Mouse (Mus musculus) A20 (cell line): Measurements from ENCODE around the gene Scamp5.

ENCODE experiments used
- DNase-seq: peaks from one replicate; pipeline ENCODE4 v3.0.0-alpha.2; 2011; ENCODE audit warnings: low read depth, low spot score

Gene Scamp5

DNA sequence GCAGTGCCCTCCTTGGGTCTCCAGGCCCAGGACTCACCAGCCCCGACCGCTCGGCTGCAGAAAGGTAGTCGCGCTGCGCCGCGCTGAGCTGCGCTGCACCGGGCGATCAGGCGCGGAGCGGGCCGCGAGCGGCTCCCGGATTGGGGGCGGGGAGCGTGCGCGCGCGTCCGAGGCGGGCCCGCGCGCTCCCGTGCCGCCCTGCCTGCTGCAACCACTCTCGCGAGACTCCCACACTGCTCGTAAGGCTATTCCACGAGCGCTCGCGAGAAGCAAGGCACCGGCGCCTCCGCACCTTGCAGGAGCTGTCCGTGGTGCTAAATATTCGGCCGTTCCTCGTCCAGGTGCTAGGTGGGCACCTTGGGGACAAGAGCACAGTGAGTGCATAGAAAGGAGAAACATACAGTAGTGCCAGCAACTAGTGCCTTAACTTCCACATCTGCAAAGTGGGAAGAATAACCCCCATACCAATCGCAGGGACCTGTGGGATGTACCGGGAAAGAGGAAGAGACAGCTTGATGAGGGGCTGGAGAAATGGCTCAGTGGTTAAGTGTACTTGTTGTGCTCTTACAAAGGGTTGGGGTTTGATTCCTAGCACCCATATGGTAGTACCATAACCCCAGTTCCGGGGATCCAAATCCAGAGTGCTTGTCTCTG lies at the start of gene Scamp5:
TSS of gene Scamp5 (minus strand) at position 165 of the 654 bp plus-strand sequence.
- peak; percentile 91 for DNase-seq

DNA sequence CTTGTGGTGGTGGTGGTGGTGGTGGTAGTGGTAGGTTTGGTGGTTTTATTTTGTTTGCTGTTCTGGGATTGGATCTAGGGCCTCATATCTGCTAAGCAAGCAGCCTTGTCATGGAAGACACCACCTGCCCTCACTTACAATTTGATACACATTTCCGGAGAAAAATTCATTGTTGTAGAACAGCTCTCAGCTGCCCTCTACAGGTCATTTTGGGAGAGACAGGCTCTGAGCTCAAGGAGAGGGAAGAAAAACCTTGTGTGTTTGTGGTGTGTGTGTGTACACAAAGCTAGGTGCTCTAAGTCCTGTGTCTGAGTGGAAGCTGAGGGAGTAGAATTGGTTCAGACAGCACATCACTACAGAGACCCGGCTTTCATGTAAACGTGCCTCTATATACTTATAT lies 49.3 kb upstream of the Scamp5 start:
- DNase-seq = peak; percentile 79

DNA sequence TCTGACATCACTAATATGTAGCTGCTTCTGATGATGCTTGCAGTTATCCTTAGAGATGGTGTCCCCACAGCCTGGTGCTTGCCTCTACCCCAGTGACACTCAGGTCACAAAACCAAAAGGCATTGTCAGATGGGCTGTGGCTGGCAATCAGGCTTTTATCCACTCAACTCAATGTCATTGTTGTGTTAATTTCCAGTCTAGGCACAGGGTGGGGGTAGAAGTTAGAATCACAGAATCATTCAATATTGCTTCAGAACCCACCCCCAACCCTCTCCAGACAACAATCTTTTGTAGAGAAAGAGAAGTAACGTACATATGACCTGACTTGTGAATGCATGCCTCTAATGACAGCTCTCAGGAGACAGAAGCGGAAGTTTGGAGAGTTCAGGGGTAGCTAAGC lies 42.7 kb upstream of the Scamp5 start:
- no peak for DNase-seq

DNA sequence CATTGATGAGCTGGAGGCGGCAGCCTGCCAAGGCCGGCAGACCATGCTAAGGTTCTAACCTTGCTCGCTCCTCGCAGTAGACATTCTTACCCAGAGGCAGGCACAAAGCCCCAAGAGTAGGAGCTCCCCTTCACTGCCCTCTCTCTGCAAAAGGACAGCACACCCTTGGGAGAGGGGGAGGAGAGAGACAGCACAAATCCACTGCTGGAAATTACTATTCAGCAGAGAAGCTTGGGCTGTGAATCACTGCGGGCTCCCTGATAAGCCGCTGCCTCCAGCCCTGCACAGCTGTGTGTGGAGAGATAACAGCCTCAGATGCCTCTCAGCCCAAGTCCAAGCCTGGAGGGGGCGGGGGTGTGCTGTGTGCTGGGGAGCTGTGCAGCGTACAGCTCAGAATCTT lies 37.8 kb upstream of the Scamp5 start:
- DNase-seq = no peak

GRCm38 (mm10) chr9:57504891-57505290 lies 37.0 kb upstream of the Scamp5 start:
- no peak for DNase-seq

DNA sequence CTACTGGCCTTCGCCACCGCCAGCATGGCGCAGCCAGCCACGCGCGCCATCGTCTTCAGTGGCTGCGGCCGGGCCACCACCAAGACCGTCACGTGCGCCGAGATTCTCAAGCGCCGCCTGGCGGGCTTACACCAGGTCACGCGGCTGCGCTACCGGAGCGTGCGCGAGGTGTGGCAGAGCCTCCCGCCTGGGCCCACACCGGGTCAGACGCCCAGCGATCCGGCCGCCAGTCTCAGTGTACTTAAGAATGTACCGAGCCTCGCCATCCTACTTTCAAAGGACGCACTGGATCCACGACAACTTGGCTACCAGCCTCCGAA lies 36.5 kb upstream of the Scamp5 start:
- DNase-seq = no peak

DNA sequence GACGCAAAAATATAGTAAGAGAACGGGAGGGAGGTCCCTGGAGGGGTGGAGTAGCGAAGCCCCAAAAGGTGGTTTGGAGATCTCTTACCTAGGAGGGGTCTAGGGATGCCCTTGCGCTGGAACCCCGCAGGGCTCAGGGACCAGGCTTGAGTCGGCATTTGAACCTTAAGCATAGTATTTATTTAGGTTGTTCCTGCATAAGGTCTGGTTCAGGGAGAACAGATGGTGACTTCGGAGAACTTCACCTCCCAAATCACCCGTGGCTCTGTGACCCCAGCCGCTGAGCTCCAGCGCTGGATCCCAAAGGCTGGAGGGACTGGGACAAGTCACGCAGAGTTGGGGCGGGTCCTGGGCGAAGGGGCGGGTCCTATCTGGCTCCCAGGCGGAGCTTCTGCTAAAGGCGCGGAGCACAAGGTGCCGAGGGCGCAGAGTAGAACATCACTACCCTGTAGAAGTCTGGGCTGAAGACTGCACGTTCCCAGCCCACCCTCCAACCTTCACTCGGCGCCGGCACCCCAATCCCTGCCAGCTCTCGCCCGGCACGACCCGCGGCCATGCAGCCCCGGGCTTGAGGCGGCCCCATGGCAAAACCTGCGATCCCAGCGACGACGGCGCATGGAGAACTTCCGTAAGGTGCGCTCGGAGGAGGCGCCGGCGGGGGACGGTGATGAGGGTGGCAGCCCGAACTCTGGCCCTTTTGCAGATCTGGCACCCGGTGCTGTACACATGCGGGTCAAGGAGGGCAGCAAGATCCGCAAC lies 35.9 kb upstream of the Scamp5 start, which contains the start of gene Rpp25:
TSS of gene Rpp25 (plus strand) at position 405 of the 759 bp plus-strand sequence.
- DNase-seq = no peak

- DNase-seq = no peak
Measured at GRCm38 (mm10) chr9:57502911-57503621, 35.2 kb upstream of the Scamp5 start.

DNA sequence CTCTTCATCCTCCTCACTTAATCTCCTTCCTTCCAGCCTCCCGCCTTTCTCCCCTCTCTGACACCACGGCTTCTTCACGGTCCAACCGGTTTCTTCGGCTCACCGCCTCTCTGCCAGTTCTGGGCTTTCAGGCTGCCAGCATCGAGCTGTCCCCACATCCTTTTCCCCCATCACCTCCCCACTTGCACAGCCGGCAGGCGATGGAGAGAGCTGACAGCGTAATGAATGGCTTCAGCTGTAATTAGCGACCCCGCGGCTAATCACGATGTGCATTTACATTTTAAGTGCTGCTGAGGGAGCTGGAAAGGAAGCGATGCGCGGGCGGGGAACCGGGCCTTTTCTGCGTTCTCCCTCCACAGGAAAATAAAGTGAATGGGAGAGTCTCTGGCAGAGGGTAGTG lies 34.0 kb upstream of the Scamp5 start:
- DNase-seq = peak; percentile 24

GRCm38 (mm10) chr9:57501452-57501851 lies 33.6 kb upstream of the Scamp5 start:
- DNase-seq = peak; percentile 24

GRCm38 (mm10) chr9:57498536-57498935 lies 30.7 kb upstream of the Scamp5 start:
- no peak for DNase-seq

GRCm38 (mm10) chr9:57497236-57497635 lies 29.4 kb upstream of the Scamp5 start:
- DNase-seq = no peak

DNA sequence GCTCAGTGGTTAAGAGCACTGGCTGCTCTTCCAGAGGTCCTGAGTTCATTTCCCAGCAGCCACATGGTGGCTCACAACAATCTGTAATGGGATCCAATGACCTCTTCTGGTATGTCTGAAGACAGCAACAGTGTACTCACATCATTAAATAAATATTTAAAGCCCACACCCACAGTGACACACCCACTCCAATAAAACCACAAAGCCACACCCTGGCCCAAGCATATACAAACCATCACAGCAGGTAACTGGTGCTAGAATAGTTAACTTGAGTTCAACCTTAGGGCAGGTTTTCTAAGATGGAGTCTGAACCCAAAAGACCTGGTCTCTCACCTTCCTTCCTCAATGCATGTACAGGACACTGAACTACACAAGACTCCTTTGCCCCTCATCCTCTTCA lies 27.1 kb upstream of the Scamp5 start:
- DNase-seq = no peak

- no peak for DNase-seq
Measured at GRCm38 (mm10) chr9:57493532-57493931, 25.7 kb upstream of the Scamp5 start.

DNA sequence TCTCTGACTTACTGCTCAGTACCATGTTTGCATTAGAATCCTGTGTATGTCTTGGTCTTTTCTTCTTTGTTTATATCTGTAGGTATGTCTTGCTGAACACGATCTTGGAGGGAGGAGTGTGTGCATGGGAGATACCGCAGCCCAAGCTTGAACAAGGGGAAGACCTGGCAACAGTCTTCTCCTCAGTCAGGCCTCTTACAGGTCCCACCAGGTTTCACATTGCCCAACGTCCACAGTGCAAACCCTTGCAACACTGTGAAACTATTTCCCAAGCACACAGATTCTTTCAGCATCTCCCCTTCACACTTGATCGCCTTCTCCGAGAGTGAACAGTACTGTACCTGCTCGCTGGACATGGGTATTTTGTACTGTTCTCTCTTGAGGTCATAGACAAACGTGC lies 19.9 kb upstream of the Scamp5 start:
- DNase-seq = no peak

GRCm38 (mm10) chr9:57485774-57486173 lies 17.9 kb upstream of the Scamp5 start:
- DNase-seq = peak; percentile 78

GRCm38 (mm10) chr9:57468914-57469313 lies 1.1 kb upstream of the Scamp5 start:
- no peak for DNase-seq

GRCm38 (mm10) chr9:57467271-57467771 lies 539 bp downstream of the Scamp5 start:
- DNase-seq = no peak

- no peak for DNase-seq
Measured at GRCm38 (mm10) chr9:57466101-57466500, 1.8 kb downstream of the Scamp5 start.

GRCm38 (mm10) chr9:57462866-57463265 lies 5.0 kb downstream of the Scamp5 start:
- DNase-seq = no peak

GRCm38 (mm10) chr9:57459707-57460106 lies 8.2 kb downstream of the Scamp5 start:
- peak; percentile 49 for DNase-seq

- DNase-seq = no peak
Measured at GRCm38 (mm10) chr9:57453516-57453915, 14.3 kb downstream of the Scamp5 start.
